Mouse (Mus musculus) heart, postnatal 0 days (tissue): ENCODE data around the gene Ramp3.

ENCODE experiments used
- CTCF ChIP-seq: IDR thresholded peaks from 2 replicates; pipeline ENCODE4 v1.5.1; 2016; ENCODE audit warnings: antibody characterized with exemption, control low read depth, low read depth
- EP300 ChIP-seq: IDR thresholded peaks from 2 replicates; pipeline ENCODE4 v1.6.1; 2016; ENCODE audit warnings: antibody characterized with exemption, low read depth

- TF ChIP-seq EP300 = no peak
- TF ChIP-seq CTCF = peak; percentile 91
Measured at GRCm38 (mm10) chr11:6654903-6655302, 3.4 kb upstream of the Ramp3 start.
